Mouse (Mus musculus) spleen, adult 2 months (tissue): Measurements from ENCODE around the gene Mblac2.

Source experiments
- CTCF ChIP-seq: fragments of 200-500 bp; IDR thresholded peaks from 2 replicates; pipeline ENCODE4 v1.5.1; 2011; ENCODE audit warnings: mild to moderate bottlenecking, inconsistent platforms; ENCODE audit not compliant: insufficient read depth, insufficient read length, insufficient replicate concordance; ENCODE audit errors: extremely low read depth
- POLR2A ChIP-seq: fragments of 200-500 bp; IDR thresholded peaks from 2 replicates; pipeline ENCODE4 v1.6.1; 2011; ENCODE audit warnings: low read depth, low read length, inconsistent platforms

DNA sequence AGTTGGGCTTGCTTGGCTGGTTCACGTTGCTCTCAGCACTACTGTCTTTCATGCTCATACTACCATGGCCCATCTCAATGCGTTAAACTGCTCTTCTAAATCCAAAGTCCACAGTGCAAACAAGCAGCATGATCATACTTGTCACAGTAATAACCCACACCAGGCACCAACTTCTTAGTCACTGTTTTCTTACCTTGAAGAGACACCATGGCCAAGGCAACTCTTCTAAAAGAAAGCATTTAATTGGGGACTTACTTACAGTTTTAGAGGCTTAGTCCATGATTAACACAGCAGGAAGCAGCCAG, 32.9 kb downstream of the Mblac2 start:
- TF ChIP-seq POLR2A = no peak
- no peak for TF ChIP-seq CTCF
